Mouse (Mus musculus) C2C12 (cell line): ENCODE measurements around the gene Thsd7a.

ENCODE experiments used
- CEBPB ChIP-seq: IDR thresholded peaks from one replicate; pipeline ENCODE4 v1.6.1; 2011; ENCODE audit warnings: low read depth, mild to moderate bottlenecking, control low read depth, moderate library complexity
- CTCF ChIP-seq: IDR thresholded peaks from one replicate; pipeline ENCODE4 v1.5.1; 2011; ENCODE audit not compliant: control insufficient read depth, insufficient read depth, insufficient read length
- MAX ChIP-seq: IDR thresholded peaks from one replicate; pipeline ENCODE4 v1.6.1; 2011; ENCODE audit warnings: mild to moderate bottlenecking, control low read depth
- MYOG ChIP-seq: IDR thresholded peaks from one replicate; pipeline ENCODE4 v1.6.1; 2011; ENCODE audit not compliant: control insufficient read depth, insufficient read length; ENCODE audit errors: extremely low read depth
- USF1 ChIP-seq: IDR thresholded peaks from one replicate; pipeline ENCODE4 v1.6.1; 2011; ENCODE audit warnings: low read depth, mild to moderate bottlenecking, control low read depth, moderate library complexity

DNA sequence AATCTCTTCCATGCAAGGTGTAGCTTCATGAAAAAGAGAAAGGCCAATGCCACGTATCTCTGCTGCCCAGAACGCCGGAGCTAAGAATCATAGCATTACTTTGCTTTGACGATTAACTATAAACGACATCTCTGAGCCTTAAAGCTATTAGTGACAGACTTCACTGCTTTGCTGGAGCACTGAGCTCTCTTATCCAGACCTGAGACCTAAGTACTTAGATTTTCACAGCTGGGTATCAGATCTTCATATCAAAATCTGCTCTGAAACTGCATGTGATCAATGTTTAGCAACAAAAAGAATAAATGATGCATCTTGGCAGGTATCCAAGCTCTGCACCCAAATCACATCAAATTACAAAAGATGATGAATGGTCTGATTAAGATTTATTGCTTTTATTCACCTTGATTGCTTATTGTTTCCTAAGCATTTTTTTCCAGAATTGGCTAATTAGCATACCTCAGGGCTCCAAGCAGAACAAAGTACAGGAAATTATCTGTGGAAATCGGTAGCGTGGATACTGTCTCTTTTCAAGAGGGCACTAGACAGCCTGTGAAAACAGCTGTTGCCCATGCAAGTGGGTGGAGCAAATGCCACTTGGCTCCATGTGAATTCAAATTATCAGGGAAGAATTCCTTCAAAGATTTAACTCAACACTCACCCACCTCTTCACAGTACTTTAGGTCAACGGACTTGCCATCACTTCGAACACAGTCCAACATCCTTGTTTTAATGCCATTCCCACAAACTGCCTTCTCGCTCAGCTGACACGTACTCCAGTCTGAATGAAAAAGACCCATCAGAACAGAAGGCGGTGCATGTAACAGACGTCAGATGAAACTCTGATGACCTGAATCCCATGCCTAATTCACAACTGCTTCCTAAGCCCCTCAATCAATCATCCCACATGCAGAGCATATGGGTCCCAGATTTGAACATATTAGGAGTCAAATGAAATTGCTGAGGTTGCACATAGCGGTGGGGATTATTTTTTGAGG, 412.3 kb downstream of the Thsd7a start:
- no peak for TF ChIP-seq CTCF
- no peak for TF ChIP-seq MYOG
- TF ChIP-seq USF1 = no peak
- TF ChIP-seq MAX = no peak
- TF ChIP-seq CEBPB = no peak
